Mouse (Mus musculus) kidney, embryonic 14.5 days (tissue): ENCODE measurements around the gene Batf. TPM values are rescaled to one million over a fixed set of nuclear protein-coding genes. Genes with fewer than 3 reads are reported as not detected.
"Not testable (repeated sequence)": the region's sequence is repeated elsewhere in the genome, so short reads cannot be mapped to it uniquely, and the experiment has no call there.

Experiments used
- ATAC-seq: fragments of 200-750 bp; cut with Nextera tagmentation; 2 replicates; pipeline ENCODE4 v1.8.0; 2017; ENCODE audit warnings: moderate number of reproducible peaks, mild to moderate bottlenecking, moderate TSS enrichment, moderate library complexity; ENCODE audit not compliant: low FRiP score, low TSS enrichment
- H3K27ac ChIP-seq: fragments of 300-500 bp; sonication (generic); 2 replicates; pipeline ENCODE4 v1.5.1; 2014; ENCODE audit warnings: low read depth, mild to moderate bottlenecking, low read length, moderate library complexity, mixed read lengths
- H3K27me3 ChIP-seq: fragments of 300-500 bp; sonication (generic); 2 replicates; pipeline ENCODE4 v1.6.1; 2014; ENCODE audit warnings: mild to moderate bottlenecking, low read length; ENCODE audit not compliant: control insufficient read depth, insufficient read depth
- H3K36me3 ChIP-seq: fragments of 300-500 bp; sonication (generic); 2 replicates; pipeline ENCODE4 v1.6.1; 2014; ENCODE audit warnings: low read length, mixed read lengths; ENCODE audit not compliant: control insufficient read depth, insufficient read depth
- H3K4me1 ChIP-seq: fragments of 300-500 bp; sonication (generic); 2 replicates; pipeline ENCODE4 v1.6.1; 2014; ENCODE audit warnings: low read length, mixed read lengths; ENCODE audit not compliant: control insufficient read depth, insufficient read depth
- H3K4me2 ChIP-seq: fragments of 300-500 bp; sonication (generic); replicated peaks from 2 replicates; pipeline ENCODE4 v1.6.1; 2014; ENCODE audit warnings: low read depth, mild to moderate bottlenecking, low read length
- H3K4me3 ChIP-seq: fragments of 300-500 bp; sonication (generic); 2 replicates; pipeline ENCODE4 v1.5.1; 2014; ENCODE audit warnings: mild to moderate bottlenecking, low read length
- H3K9ac ChIP-seq: fragments of 300-500 bp; sonication (generic); 2 replicates; pipeline ENCODE4 v1.6.1; 2014; ENCODE audit warnings: low read depth, mild to moderate bottlenecking, low read length, moderate library complexity
- H3K9me3 ChIP-seq: fragments of 300-500 bp; sonication (generic); 2 replicates; pipeline ENCODE4 v1.6.1; 2016; ENCODE audit warnings: low read length; ENCODE audit not compliant: control insufficient read depth
- WGBS: fragments of 180-500 bp; shearing (Covaris S2); extraction: QIAGEN DNeasy Blood & Tissue Kit; methylation state at CpG from one replicate; pipeline ENCODE4 v1.1.7; 2014; 5-methylcytosine and 5-hydroxymethylcytosine counted together
- polyA plus RNA-seq: library from polyadenylated mRNA; unstranded; fragments of >200 nt; fragmentation: Nextera tagmentation; extraction: Ambion mirVana; gene quantifications from 2 replicates; pipeline ENCODE4 v1.2.1, GENCODE M21; 2014

Gene Batf
- polyA plus RNA-seq, 1 experiment from 2014 or later: 2.7 TPM

GRCm38 (mm10) chr12:85696436-85696835 is 10.0 kb downstream of the Batf start:
- WGBS: 85% methylated on average over 5 of the region's 5 CpGs
- H3K4me1 ChIP-seq: no peaks in the 10 kb centered on the region

GRCm38 (mm10) chr12:85698179-85698578 is 11.7 kb downstream of the Batf start:
- peak overlapping the region; percentile 34 for H3K4me2 ChIP-seq
- not testable (repeated sequence) for H3K27me3 ChIP-seq, H3K4me1 ChIP-seq, H3K9me3 ChIP-seq, H3K36me3 ChIP-seq, H3K27ac ChIP-seq
- peak; percentile 93 for ATAC-seq
- peak overlapping the region; percentile 16; the same call in 1 of the 2 replicates for H3K4me3 ChIP-seq
- peak overlapping the region; percentile 18; the same call in 1 of the 2 replicates for H3K9ac ChIP-seq
- 31% methylated on average over 10 of the region's 37 CpGs for WGBS

More at GRCm38 (mm10) chr12:85696436-85696835, 10.0 kb downstream of the Batf start:
- Histone ChIP-seq H3K4me2 (no peak overlapping the region), H3K9ac (no peak overlapping the region), H3K9me3 (no peaks in the 10 kb centered on the region), H3K36me3 (no peaks in the 10 kb centered on the region), H3K27me3 (no peaks in the 10 kb centered on the region), H3K27ac (no peak overlapping the region), H3K4me3 (no peak overlapping the region)
- no peak for ATAC-seq

GRCm38 (mm10) chr12:85700191-85700841 is 13.8 kb downstream of the Batf start:
- no peak overlapping the region for H3K27ac ChIP-seq
- H3K4me3 ChIP-seq: no peak overlapping the region
- H3K36me3 ChIP-seq: no peaks in the 10 kb centered on the region
- H3K9me3 ChIP-seq: no peaks in the 10 kb centered on the region
- no peak overlapping the region for H3K4me2 ChIP-seq
- H3K4me1 ChIP-seq: 0 out of 2 replicates have a peak, but pooled peaks cover 7% of the 10 kb centered on the region
- no peaks in the 10 kb centered on the region for H3K27me3 ChIP-seq
- no peak for ATAC-seq
- WGBS: 58% methylated on average over 6 of the region's 6 CpGs
- no peak overlapping the region for H3K9ac ChIP-seq

GRCm38 (mm10) chr12:85700842-85701223 is 14.4 kb downstream of the Batf start:
- ATAC-seq: no peak
- no peak overlapping the region for H3K4me3 ChIP-seq
- 0 out of 2 replicates have a peak, but pooled peaks cover 8% of the 10 kb centered on the region for H3K4me1 ChIP-seq
- WGBS: 91% methylated on average over 7 of the region's 7 CpGs
- H3K27ac ChIP-seq: no peak overlapping the region
- H3K4me2 ChIP-seq: no peak overlapping the region
- no peak overlapping the region for H3K9ac ChIP-seq
- no peaks in the 10 kb centered on the region for H3K27me3 ChIP-seq
- no peaks in the 10 kb centered on the region for H3K36me3 ChIP-seq
- no peaks in the 10 kb centered on the region for H3K9me3 ChIP-seq

GRCm38 (mm10) chr12:85702166-85703055 is 15.9 kb downstream of the Batf start:
- 77% methylated on average over 15 of the region's 15 CpGs for WGBS
- Histone ChIP-seq H3K27ac (no peak overlapping the region), H3K9me3 (no peaks in the 10 kb centered on the region), H3K36me3 (no peaks in the 10 kb centered on the region), H3K4me1 (0 out of 2 replicates have a peak, but pooled peaks cover 8% of the 10 kb centered on the region), H3K4me3 (no peak overlapping the region), H3K4me2 (no peak overlapping the region), H3K9ac (no peak overlapping the region), H3K27me3 (no peaks in the 10 kb centered on the region)
- no peak for ATAC-seq

GRCm38 (mm10) chr12:85703507-85703906 is 17.0 kb downstream of the Batf start:
- no peaks in the 10 kb centered on the region for H3K27me3 ChIP-seq
- H3K9ac ChIP-seq: no peak overlapping the region
- ATAC-seq: no peak
- no peak overlapping the region for H3K4me3 ChIP-seq
- 0 out of 2 replicates have a peak, but pooled peaks cover 8% of the 10 kb centered on the region for H3K4me1 ChIP-seq
- no peak overlapping the region for H3K4me2 ChIP-seq
- no peaks in the 10 kb centered on the region for H3K36me3 ChIP-seq
- H3K27ac ChIP-seq: no peak overlapping the region
- no peaks in the 10 kb centered on the region for H3K9me3 ChIP-seq
- WGBS: 70% methylated on average over 3 of the region's 3 CpGs

GRCm38 (mm10) chr12:85704566-85704965 is 18.1 kb downstream of the Batf start:
- no peak overlapping the region for H3K4me3 ChIP-seq
- peak overlapping the region; percentile 52; the same call in 1 of the 2 replicates for H3K27ac ChIP-seq
- H3K4me1 ChIP-seq: 0 out of 2 replicates have a peak, but pooled peaks cover 8% of the 10 kb centered on the region
- H3K36me3 ChIP-seq: no peaks in the 10 kb centered on the region
- H3K9ac ChIP-seq: no peak overlapping the region
- no peak overlapping the region; the same call in 1 of the 2 replicates for H3K4me2 ChIP-seq
- no peak for ATAC-seq
- no peaks in the 10 kb centered on the region for H3K9me3 ChIP-seq
- WGBS: 68% methylated on average over 7 of the region's 7 CpGs
- H3K27me3 ChIP-seq: no peaks in the 10 kb centered on the region

- H3K9me3 ChIP-seq: no peaks in the 10 kb centered on the region
- peak overlapping the region; percentile 53 for H3K9ac ChIP-seq
- 11% methylated on average over 20 of the region's 20 CpGs for WGBS
- H3K27me3 ChIP-seq: no peaks in the 10 kb centered on the region
- peak overlapping the region; percentile 41 for H3K4me3 ChIP-seq
- peak overlapping the region; percentile 52; the same call in 1 of the 2 replicates for H3K27ac ChIP-seq
- H3K4me1 ChIP-seq: 0 out of 2 replicates have a peak, but pooled peaks cover 8% of the 10 kb centered on the region
- H3K36me3 ChIP-seq: no peaks in the 10 kb centered on the region
- ATAC-seq: peak; percentile 84
- H3K4me2 ChIP-seq: peak overlapping the region; percentile 67
These were observed 18.7 kb downstream of the Batf start for GRCm38 (mm10) chr12:85705002-85705830.
